Mouse (Mus musculus) intestine, embryonic 15.5 days (tissue): ENCODE results near the gene Edn2. TPM values are rescaled to one million over a fixed set of nuclear protein-coding genes. Genes with fewer than 3 reads are reported as not detected.

ENCODE experiments used
- ATAC-seq: fragments of 200-750 bp; cut with Nextera tagmentation; 2 replicates; pipeline ENCODE4 v1.8.0; 2017; ENCODE audit warnings: moderate TSS enrichment, moderate library complexity
- H3K27ac ChIP-seq: fragments of 300-500 bp; sonication (generic); 2 replicates; pipeline ENCODE4 v1.5.1; 2015; ENCODE audit warnings: mild to moderate bottlenecking, inconsistent platforms
- H3K27me3 ChIP-seq: fragments of 300-500 bp; sonication (generic); replicated peaks from 2 replicates; pipeline ENCODE4 v1.6.1; 2015; ENCODE audit warnings: inconsistent platforms
- H3K36me3 ChIP-seq: fragments of 300-500 bp; sonication (generic); 2 replicates; pipeline ENCODE4 v1.6.1; 2015; ENCODE audit warnings: inconsistent platforms
- H3K4me1 ChIP-seq: fragments of 300-500 bp; sonication (generic); replicated peaks from 2 replicates; pipeline ENCODE4 v1.6.1; 2015; ENCODE audit warnings: inconsistent platforms
- H3K4me2 ChIP-seq: fragments of 300-500 bp; sonication (generic); replicated peaks from 2 replicates; pipeline ENCODE4 v1.6.1; 2015; ENCODE audit warnings: mild to moderate bottlenecking, inconsistent platforms
- H3K4me3 ChIP-seq: fragments of 300-500 bp; sonication (generic); replicated peaks from 2 replicates; pipeline ENCODE4 v1.5.1; 2015; ENCODE audit warnings: inconsistent platforms
- H3K9ac ChIP-seq: fragments of 300-500 bp; sonication (generic); 2 replicates; pipeline ENCODE4 v1.6.1; 2015; ENCODE audit warnings: inconsistent platforms
- H3K9me3 ChIP-seq: fragments of 300-500 bp; sonication (generic); 2 replicates; pipeline ENCODE4 v1.6.1; 2016; ENCODE audit warnings: inconsistent platforms
- WGBS: fragments of 180-500 bp; shearing (Covaris S2); methylation state at CpG from one replicate; pipeline ENCODE4 v1.1.7; 2015; 5-methylcytosine and 5-hydroxymethylcytosine counted together
- polyA plus RNA-seq: library from polyadenylated mRNA; unstranded; fragments of >200 nt; fragmentation: Nextera tagmentation; extraction: Ambion mirVana; gene quantifications from 2 replicates; pipeline ENCODE4 v1.2.1, GENCODE M21; 2015

Gene Edn2
- 5.1 and 5.2 TPM in 2 replicates for polyA plus RNA-seq

DNA sequence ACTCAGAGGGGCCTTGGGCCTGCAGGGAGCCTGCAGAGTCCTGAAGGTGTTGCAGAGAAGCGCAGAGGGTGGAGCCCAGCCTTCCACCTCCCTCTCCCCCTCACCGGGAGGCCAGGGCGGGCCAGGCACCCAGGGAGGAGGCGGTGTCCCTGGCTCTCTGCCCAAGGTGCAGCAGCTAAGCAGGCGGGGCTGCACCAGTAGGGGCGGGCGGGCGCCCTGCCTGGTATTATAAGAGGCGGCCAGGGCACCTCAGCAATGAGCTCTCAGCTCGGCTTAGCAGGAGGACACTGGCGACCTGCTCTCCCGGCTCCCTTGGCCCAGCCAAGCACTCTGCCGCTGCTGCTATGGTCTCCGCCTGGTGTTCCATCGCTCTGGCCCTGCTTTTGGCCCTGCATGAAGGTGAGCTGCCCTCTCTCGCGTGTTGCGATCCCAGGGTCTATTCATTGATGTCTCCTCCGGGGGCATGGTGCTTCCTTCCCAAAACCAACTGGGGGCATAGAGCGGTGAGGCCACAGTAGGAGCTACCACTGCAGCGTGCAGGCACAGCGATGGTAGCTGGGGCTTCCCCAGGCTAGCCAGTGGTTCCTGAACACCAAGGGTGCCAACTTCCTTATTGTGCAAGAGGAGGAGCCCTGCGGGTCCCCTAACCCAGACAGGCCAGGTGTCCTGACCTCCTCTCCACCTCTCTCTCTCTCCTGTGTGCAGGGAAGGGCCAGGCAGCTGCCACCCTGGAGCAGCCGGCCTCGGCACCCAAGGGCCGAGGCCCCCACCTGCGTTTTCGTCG is at the start of gene Edn2:
Edn2 (plus strand) TSS at position 41 of the 784 bp plus-strand sequence.
- Histone ChIP-seq H3K27ac (peak within 1 kb of the TSS; percentile 55), H3K4me3 (peak within 1 kb of the TSS; percentile 34)
- 28% methylated on average over 29 of the region's 29 CpGs for WGBS

DNA sequence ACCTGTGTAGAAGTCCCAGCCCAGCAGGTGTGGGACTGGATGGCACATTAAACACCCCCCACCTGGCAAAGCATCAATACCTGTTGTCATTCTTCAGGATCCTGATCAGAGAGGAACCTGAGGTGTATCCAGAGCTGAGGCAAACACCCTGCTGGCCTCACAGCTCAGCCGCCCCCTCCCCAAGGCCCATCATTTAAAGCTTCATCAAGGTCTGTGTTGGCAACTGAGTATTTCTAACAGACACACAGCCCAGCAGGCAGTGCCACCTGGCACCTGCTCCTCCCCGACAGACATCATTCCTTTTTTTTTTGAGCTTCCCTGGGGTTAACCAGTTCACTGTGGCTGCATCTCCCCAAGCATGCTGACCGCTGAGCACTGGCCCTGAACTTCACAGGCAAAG is 45.5 kb upstream of the Edn2 start:
- Histone ChIP-seq H3K27ac (no peak overlapping the region), H3K4me1 (no peaks in the 10 kb centered on the region), H3K9me3 (no peaks in the 10 kb centered on the region), H3K4me3 (no peak overlapping the region), H3K36me3 (no peaks in the 10 kb centered on the region), H3K9ac (no peak overlapping the region), H3K4me2 (no peak overlapping the region), H3K27me3 (no peaks in the 10 kb centered on the region)
- WGBS = 87% methylated on average over 3 of the region's 3 CpGs
- ATAC-seq = no peak

More for the DNA sequence above, at the start of gene Edn2:
- Histone ChIP-seq H3K36me3 (no peaks in the 10 kb centered on the region), H3K9me3 (no peaks in the 10 kb centered on the region), H3K27me3 (no peaks in the 10 kb centered on the region), H3K9ac (peak within 1 kb of the TSS; percentile 45), H3K4me2 (peak within 1 kb of the TSS; percentile 65), H3K4me1 (peaks cover 41% of the 10 kb centered on the region)
- peak; percentile 94 for ATAC-seq

DNA sequence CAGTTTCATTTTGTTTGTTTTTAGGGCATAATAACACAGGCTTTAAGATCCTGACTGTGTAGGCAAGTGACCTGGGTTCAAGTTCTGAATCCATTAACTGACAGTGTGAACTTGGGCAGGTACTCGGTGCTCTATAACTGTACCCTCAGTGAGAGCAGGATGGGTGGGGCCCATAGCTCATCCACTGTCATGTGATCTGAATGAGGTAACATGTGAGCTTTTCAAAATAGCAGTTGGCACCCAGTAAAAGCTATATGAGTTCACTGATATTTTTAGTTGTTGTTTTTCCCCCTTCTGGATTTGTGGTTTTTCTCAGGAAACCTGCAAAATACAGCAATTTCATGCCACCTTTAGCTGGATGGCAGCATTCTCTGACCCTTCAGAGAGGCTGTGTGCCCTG is 44.7 kb upstream of the Edn2 start:
- ATAC-seq = no peak
- Histone ChIP-seq H3K9me3 (no peaks in the 10 kb centered on the region), H3K36me3 (no peaks in the 10 kb centered on the region), H3K27ac (no peak overlapping the region), H3K9ac (no peak overlapping the region), H3K4me2 (no peak overlapping the region), H3K4me3 (no peak overlapping the region), H3K27me3 (no peaks in the 10 kb centered on the region), H3K4me1 (no peaks in the 10 kb centered on the region)
- 82% methylated on average over 1 of the region's 1 CpGs for WGBS

DNA sequence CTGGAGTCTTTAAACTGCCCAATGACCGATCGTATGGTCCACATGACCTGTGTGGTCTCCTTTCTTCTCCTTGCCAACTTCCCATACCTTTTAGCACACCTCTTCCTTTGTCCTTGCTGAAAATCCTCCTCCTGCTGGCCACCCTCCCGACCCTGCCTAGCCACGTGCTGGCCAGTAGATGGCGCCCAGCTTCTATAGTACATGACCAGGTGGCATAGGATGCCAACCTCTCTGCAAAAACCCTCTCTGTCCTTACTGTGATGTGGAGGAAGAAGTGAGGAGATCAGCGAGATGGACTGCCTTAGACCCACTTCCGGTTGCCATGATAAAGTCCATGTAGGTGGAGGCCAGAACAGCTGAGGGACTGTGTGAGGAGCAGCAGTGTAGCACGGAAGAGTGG is 40.7 kb upstream of the Edn2 start:
- no peak overlapping the region for H3K4me2 ChIP-seq
- H3K4me1 ChIP-seq = no peaks in the 10 kb centered on the region
- no peaks in the 10 kb centered on the region for H3K9me3 ChIP-seq
- H3K9ac ChIP-seq = no peak overlapping the region
- H3K4me3 ChIP-seq = no peak overlapping the region
- no peaks in the 10 kb centered on the region for H3K27me3 ChIP-seq
- peak; percentile 47; the same call in 1 of the 2 replicates for ATAC-seq
- H3K27ac ChIP-seq = no peak overlapping the region
- WGBS = 30% methylated on average over 8 of the region's 8 CpGs
- H3K36me3 ChIP-seq = no peaks in the 10 kb centered on the region

DNA sequence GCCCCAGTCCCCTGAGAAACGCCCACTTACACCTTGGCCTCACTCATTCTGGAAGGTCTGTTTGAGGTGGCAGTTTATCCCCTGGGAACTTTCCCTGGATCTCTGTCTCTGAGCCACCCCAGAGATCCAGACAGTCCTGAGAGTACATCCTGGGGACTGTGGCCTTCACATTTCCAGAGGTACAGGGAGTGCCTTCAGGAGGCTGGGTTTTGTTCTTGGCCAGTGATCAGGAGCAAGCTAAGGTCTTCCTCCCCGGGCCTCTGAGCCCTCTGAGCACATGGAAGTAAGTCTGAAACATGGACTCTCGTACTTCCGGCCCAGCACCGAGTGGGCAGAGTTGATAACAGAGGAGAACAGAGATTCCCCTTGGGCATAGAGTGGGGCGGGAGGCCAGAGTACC is 36.4 kb upstream of the Edn2 start:
- Histone ChIP-seq H3K9ac (no peak overlapping the region), H3K27ac (no peak overlapping the region), H3K4me3 (no peak overlapping the region), H3K36me3 (no peaks in the 10 kb centered on the region), H3K4me1 (no peaks in the 10 kb centered on the region), H3K27me3 (no peaks in the 10 kb centered on the region), H3K4me2 (no peak overlapping the region), H3K9me3 (no peaks in the 10 kb centered on the region)
- ATAC-seq = no peak
- WGBS = 78% methylated on average over 6 of the region's 6 CpGs

GRCm38 (mm10) chr4:120126047-120126446 is 35.0 kb upstream of the Edn2 start:
- H3K27me3 ChIP-seq = no peaks in the 10 kb centered on the region
- no peaks in the 10 kb centered on the region for H3K36me3 ChIP-seq
- H3K4me1 ChIP-seq = no peaks in the 10 kb centered on the region
- H3K4me2 ChIP-seq = no peak overlapping the region
- H3K27ac ChIP-seq = no peak overlapping the region
- no peaks in the 10 kb centered on the region for H3K9me3 ChIP-seq
- 91% methylated on average over 6 of the region's 6 CpGs for WGBS
- H3K9ac ChIP-seq = no peak overlapping the region
- no peak for ATAC-seq
- no peak overlapping the region for H3K4me3 ChIP-seq

DNA sequence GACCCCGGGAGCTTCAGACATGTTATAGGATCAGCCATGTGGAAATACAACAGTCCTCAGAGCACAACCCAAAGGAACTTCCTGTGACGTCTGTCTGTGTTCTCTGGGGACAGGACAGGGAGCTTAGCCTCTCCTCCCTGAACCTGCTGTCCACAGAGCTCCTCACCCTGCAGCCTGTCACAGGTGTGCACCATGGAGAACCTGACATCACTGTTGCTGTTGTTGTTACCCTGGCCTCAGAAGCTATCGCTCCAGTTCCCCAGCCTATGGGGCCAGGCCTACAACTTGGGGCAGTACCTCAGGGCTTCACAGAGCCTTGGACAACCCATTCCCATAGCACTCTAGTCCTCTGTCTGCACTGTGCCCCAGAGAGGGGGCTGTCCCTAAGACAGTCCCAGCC is 33.7 kb upstream of the Edn2 start:
- no peaks in the 10 kb centered on the region for H3K27me3 ChIP-seq
- no peaks in the 10 kb centered on the region for H3K4me1 ChIP-seq
- H3K4me2 ChIP-seq = no peak overlapping the region
- ATAC-seq = no peak
- H3K4me3 ChIP-seq = no peak overlapping the region
- no peak overlapping the region for H3K27ac ChIP-seq
- H3K9ac ChIP-seq = no peak overlapping the region
- no peaks in the 10 kb centered on the region for H3K9me3 ChIP-seq
- no peaks in the 10 kb centered on the region for H3K36me3 ChIP-seq
- 85% methylated on average over 3 of the region's 3 CpGs for WGBS

- no peaks in the 10 kb centered on the region for H3K27me3 ChIP-seq
- ATAC-seq = no peak
- no peaks in the 10 kb centered on the region for H3K4me1 ChIP-seq
- no peaks in the 10 kb centered on the region for H3K36me3 ChIP-seq
- no peak overlapping the region for H3K9ac ChIP-seq
- no peak overlapping the region for H3K4me3 ChIP-seq
- WGBS = 72% methylated on average over 4 of the region's 4 CpGs
- no peak overlapping the region for H3K4me2 ChIP-seq
- no peak overlapping the region for H3K27ac ChIP-seq
- no peaks in the 10 kb centered on the region for H3K9me3 ChIP-seq
Measured at GRCm38 (mm10) chr4:120128033-120128432, 33.0 kb upstream of the Edn2 start.

DNA sequence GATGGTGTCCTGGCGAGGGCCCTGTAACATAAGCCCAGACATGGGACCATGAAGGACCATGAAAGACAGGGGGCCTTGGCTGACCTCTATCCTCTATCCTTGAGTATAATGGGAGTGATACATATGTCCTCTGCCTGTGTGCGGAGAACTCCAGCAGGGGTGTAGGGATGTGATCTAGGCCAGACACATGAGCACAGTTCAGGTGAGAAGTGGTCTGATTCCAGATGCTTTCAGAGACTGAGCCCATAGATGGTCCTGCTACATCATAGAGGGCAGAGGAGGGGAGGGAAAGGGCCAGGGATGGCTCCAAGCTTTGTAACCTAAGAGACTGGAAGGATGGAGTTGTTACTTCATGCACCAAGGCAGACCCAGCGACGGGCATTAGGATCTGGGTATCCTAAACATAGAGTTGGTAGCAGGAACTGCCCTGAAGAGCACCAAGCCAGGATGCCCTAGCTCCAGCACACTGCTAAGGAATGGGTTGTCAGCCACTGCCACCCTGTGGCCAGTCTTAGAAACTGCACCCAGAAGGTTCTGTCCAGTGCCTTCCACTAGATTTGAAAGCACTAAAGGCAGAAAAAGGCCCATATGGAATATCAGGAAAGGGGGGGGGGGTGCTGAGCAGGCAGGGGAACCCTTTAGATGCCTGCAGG is 31.6 kb upstream of the Edn2 start:
- no peak overlapping the region for H3K4me2 ChIP-seq
- no peak overlapping the region for H3K4me3 ChIP-seq
- ATAC-seq = peak; percentile 79
- H3K9me3 ChIP-seq = no peaks in the 10 kb centered on the region
- H3K4me1 ChIP-seq = no peaks in the 10 kb centered on the region
- no peak overlapping the region for H3K27ac ChIP-seq
- no peaks in the 10 kb centered on the region for H3K27me3 ChIP-seq
- WGBS = 48% methylated on average over 4 of the region's 4 CpGs
- H3K36me3 ChIP-seq = no peaks in the 10 kb centered on the region
- no peak overlapping the region for H3K9ac ChIP-seq

GRCm38 (mm10) chr4:120130926-120131325 is 30.1 kb upstream of the Edn2 start:
- no peak overlapping the region for H3K4me3 ChIP-seq
- no peak overlapping the region for H3K9ac ChIP-seq
- H3K36me3 ChIP-seq = no peaks in the 10 kb centered on the region
- no peaks in the 10 kb centered on the region for H3K4me1 ChIP-seq
- no peak overlapping the region for H3K27ac ChIP-seq
- no peak overlapping the region for H3K4me2 ChIP-seq
- no peak for ATAC-seq
- H3K27me3 ChIP-seq = no peaks in the 10 kb centered on the region
- H3K9me3 ChIP-seq = no peaks in the 10 kb centered on the region
- 81% methylated on average over 4 of the region's 4 CpGs for WGBS

- Histone ChIP-seq H3K27me3 (no peaks in the 10 kb centered on the region), H3K9ac (peak overlapping the region; percentile 3; the same call in 1 of the 2 replicates), H3K27ac (no peak overlapping the region), H3K9me3 (no peaks in the 10 kb centered on the region), H3K4me3 (no peak overlapping the region), H3K4me2 (no peak overlapping the region), H3K36me3 (no peaks in the 10 kb centered on the region), H3K4me1 (no peaks in the 10 kb centered on the region)
- 80% methylated on average over 24 of the region's 24 CpGs for WGBS
- ATAC-seq = no peak
Measured at GRCm38 (mm10) chr4:120131441-120132220, 29.4 kb upstream of the Edn2 start.

DNA sequence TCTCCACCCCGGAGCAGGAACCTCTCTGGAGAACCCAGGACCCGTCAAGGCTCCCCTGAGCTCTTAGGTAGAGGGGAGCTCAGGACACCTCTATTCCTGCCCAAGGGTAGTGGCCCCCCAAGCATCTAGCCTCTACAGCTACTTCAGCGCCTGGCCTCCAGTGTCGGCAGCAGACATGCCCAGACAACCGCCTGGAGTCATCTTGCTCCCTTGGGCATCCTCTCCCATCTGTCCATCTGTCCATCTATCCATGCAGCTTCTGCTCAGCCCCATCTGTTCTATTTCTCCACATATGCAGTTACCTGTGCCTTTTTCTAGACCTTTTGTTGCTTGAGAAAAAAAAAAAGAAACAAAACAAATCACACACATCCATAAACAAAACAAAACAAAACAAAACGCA is 26.8 kb upstream of the Edn2 start:
- H3K36me3 ChIP-seq = no peaks in the 10 kb centered on the region

More for the DNA sequence above, 26.8 kb upstream of the Edn2 start:
- no peak overlapping the region for H3K4me2 ChIP-seq
- no peaks in the 10 kb centered on the region for H3K4me1 ChIP-seq
- H3K9me3 ChIP-seq = no peaks in the 10 kb centered on the region
- no peak overlapping the region for H3K4me3 ChIP-seq
- no peak overlapping the region for H3K27ac ChIP-seq
- no peak overlapping the region for H3K9ac ChIP-seq
- WGBS = 87% methylated on average over 6 of the region's 6 CpGs
- no peaks in the 10 kb centered on the region for H3K27me3 ChIP-seq
- ATAC-seq = no peak
